19 mouse cellular contexts compared by ENCODE assay signal in the genomic region with DNA sequence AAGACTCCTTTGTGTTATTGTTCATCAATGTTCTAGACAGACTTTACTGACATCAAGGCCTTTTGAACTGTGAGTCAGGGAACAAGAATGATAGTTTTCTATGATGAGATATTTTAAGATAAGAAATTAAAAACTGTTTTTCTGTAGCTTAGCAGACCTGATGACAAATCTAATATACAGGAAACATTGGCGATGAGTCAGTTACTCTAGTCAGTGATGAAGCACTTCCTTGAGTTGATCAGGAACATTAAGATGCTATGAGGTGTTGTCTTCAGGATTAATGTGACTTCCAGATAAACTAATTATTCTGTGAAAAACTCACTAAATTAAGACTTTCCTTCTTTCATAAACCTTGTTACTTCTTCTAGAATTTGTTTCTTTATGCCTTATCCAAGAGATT.
"Had no signal": no experiment of that assay in that cellular context is flagged by ENCODE, and none has a peak within 500 bp of the region (broad histone marks: within the 10 kb centered on the region; RNA-seq: fewer than 3 reads in every experiment).

No protein-coding gene starts in this region.

- DNase-seq: liver, postnatal 0 days; lung, adult 2 months; lung, postnatal 14 days; lung, postnatal 36 days; retina, postnatal 1 day; right cerebral cortex, adult 18-20 months; right cerebral cortex, postnatal 25 days; right cerebral cortex, postnatal 4 days; spleen, adult 18-20 months; thymus, adult 18-20 months; thymus, postnatal 25 days; thymus, postnatal 4 days had no signal

- H3K4me3 ChIP-seq: lung, embryonic 15.5 days; megakaryocyte, embryonic 14.5 days; midbrain, embryonic 13.5 days; midbrain, embryonic 15.5 days; neural tube, embryonic 12.5 days had no signal

- ATAC-seq: liver, postnatal 0 days; lung, postnatal 0 days; midbrain, embryonic 13.5 days; midbrain, embryonic 15.5 days had no signal

- H3K4me1 ChIP-seq: lung, embryonic 15.5 days; midbrain, embryonic 13.5 days; midbrain, embryonic 15.5 days; neural tube, embryonic 12.5 days had no signal

- H3K27ac ChIP-seq: lung, embryonic 15.5 days; macrophage; midbrain, embryonic 13.5 days; midbrain, embryonic 15.5 days; neural tube, embryonic 12.5 days had no signal

- H3K27me3 ChIP-seq: lung, embryonic 15.5 days; megakaryocyte, embryonic 14.5 days; midbrain, embryonic 13.5 days; midbrain, embryonic 15.5 days; neural tube, embryonic 12.5 days had no signal
